Mouse (Mus musculus): ENCODE data around the gene Drc7. TPM values are rescaled to one million over a fixed set of nuclear protein-coding genes. Genes with fewer than 3 reads are reported as not detected.

Gene Drc7
- polyA plus RNA-seq, 1 experiment, result 2.8 TPM

DNA sequence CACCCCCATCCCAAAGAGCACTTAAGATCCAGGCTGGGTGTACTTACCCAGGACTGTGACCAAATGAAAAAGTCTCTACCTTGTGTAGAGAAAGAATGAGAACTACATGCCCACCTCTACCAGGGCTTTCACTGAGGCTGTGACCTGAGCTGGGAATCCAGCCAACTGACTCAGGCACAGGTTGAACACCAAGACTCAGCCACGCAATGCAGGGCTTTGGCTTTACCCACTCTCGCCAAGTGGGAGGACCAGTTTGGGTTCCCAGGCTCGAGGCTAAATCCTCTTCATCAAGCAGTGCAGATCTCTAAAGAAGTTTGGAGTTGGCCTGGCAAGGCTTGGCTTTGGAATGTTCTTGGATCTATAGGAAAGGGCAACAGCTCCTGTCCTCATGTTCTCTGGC lies 20.6 kb downstream of the Drc7 start:
- Histone ChIP-seq H3K4me3 (replicated peaks; ENCODE audit: control insufficient read depth, low read depth, low read length) (no peak overlapping the region), H3K27ac (ENCODE audit: control insufficient read depth, insufficient read depth, low read depth, low read length, poor library complexity) (no peak overlapping the region), H3K4me1 (ENCODE audit: control insufficient read depth, insufficient read depth, low read length) (no peaks in the 10 kb centered on the region)
- TF ChIP-seq CTCF (IDR thresholded peaks at IDR 0.05; ENCODE audit: control insufficient read depth, insufficient read depth, low read length), result no peak
- TF ChIP-seq POLR2A (IDR thresholded peaks at IDR 0.05; ENCODE audit: borderline replicate concordance, control insufficient read depth, low read depth, low read length), result no peak
- WGBS, result 67% methylated on average over 3 of the region's 3 CpGs

DNA sequence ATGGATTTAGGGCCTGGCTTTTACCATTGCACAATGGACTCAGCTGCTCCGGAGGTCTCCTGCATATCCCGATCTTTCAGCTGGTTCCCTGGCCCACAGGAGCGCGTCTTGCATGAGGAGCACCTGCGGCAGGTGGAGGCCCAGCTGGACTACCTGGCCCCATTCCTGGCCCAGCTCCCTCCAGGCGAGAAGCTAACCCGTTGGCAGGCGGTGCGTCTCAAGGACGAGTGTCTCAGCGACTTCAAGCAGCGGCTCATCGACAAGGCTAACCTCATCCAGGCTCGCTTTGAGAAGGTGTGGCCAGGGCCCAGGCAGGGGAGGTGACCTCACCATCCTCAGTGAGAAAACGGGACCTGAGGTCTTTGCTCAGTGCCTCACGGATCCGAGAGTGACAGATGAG lies 21.2 kb downstream of the Drc7 start:
- TF ChIP-seq POLR2A (IDR thresholded peaks at IDR 0.05; ENCODE audit: borderline replicate concordance, control insufficient read depth, low read depth, low read length) (no peak), CTCF (IDR thresholded peaks at IDR 0.05; ENCODE audit: control insufficient read depth, insufficient read depth, low read length) (no peak)

DNA sequence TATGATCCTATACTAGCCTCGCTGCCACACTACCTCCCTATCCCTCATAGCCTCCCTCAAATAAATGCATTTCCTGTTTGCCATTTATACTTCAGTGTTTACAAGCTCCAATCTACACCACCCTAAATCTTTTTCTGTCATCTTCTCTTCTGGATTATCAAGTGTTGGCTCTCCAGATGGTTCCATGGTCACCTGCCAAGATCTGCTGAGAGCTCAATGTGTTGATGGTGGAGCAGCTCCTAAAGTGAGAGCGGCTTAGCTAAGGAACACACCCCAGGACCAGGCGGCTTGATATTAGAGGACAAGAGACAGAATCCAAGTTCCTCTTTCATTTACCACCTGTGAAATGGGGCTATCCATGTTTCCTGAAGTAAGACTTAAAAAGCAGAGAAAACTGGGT lies 23.2 kb downstream of the Drc7 start:
- H3K4me1 ChIP-seq (ENCODE audit: control insufficient read depth, insufficient read depth, low read length), result peaks cover 1% of the 10 kb centered on the region; the same call in 1 of the 2 replicates
- 76% methylated on average over 3 of the region's 3 CpGs for WGBS
- TF ChIP-seq CTCF (IDR thresholded peaks at IDR 0.05; ENCODE audit: control insufficient read depth, insufficient read depth, low read length) (no peak), POLR2A (IDR thresholded peaks at IDR 0.05; ENCODE audit: borderline replicate concordance, control insufficient read depth, low read depth, low read length) (no peak)
- no peak overlapping the region for H3K4me3 ChIP-seq (replicated peaks; ENCODE audit: control insufficient read depth, low read depth, low read length)
- no peak overlapping the region for H3K27ac ChIP-seq (ENCODE audit: control insufficient read depth, insufficient read depth, low read depth, low read length, poor library complexity)

More for the DNA sequence above, 21.2 kb downstream of the Drc7 start:
- Histone ChIP-seq H3K27ac (ENCODE audit: control insufficient read depth, insufficient read depth, low read depth, low read length, poor library complexity) (no peak overlapping the region), H3K4me3 (replicated peaks; ENCODE audit: control insufficient read depth, low read depth, low read length) (no peak overlapping the region), H3K4me1 (ENCODE audit: control insufficient read depth, insufficient read depth, low read length) (no peaks in the 10 kb centered on the region)
- 85% methylated on average over 17 of the region's 17 CpGs for WGBS

DNA sequence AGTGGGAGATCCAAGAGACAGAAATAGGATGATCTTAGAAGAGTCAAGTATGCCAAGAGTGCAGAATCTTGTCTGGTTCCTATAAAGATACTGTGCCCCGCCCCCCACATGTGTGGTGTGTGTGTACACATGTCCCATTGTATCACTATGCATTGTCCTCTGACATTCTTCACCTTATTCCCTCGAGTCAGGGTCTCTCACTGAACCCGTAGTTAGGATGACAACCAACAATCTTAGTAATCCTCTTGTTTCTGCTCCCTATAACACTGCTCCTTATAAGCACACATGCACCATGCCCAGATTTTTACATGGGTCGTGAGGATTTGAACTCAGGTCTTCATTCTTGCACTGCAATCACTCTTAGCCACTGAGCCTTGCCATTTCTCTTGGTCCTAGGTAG lies 24.4 kb downstream of the Drc7 start:
- no peak overlapping the region for H3K4me3 ChIP-seq (replicated peaks; ENCODE audit: control insufficient read depth, low read depth, low read length)
- H3K27ac ChIP-seq (ENCODE audit: control insufficient read depth, insufficient read depth, low read depth, low read length, poor library complexity), result no peak overlapping the region
- 83% methylated on average over 4 of the region's 4 CpGs for WGBS
- peaks cover 1% of the 10 kb centered on the region; the same call in 1 of the 2 replicates for H3K4me1 ChIP-seq (ENCODE audit: control insufficient read depth, insufficient read depth, low read length)
- no peak for TF ChIP-seq CTCF (IDR thresholded peaks at IDR 0.05; ENCODE audit: control insufficient read depth, insufficient read depth, low read length)
- TF ChIP-seq POLR2A (IDR thresholded peaks at IDR 0.05; ENCODE audit: borderline replicate concordance, control insufficient read depth, low read depth, low read length), result no peak

DNA sequence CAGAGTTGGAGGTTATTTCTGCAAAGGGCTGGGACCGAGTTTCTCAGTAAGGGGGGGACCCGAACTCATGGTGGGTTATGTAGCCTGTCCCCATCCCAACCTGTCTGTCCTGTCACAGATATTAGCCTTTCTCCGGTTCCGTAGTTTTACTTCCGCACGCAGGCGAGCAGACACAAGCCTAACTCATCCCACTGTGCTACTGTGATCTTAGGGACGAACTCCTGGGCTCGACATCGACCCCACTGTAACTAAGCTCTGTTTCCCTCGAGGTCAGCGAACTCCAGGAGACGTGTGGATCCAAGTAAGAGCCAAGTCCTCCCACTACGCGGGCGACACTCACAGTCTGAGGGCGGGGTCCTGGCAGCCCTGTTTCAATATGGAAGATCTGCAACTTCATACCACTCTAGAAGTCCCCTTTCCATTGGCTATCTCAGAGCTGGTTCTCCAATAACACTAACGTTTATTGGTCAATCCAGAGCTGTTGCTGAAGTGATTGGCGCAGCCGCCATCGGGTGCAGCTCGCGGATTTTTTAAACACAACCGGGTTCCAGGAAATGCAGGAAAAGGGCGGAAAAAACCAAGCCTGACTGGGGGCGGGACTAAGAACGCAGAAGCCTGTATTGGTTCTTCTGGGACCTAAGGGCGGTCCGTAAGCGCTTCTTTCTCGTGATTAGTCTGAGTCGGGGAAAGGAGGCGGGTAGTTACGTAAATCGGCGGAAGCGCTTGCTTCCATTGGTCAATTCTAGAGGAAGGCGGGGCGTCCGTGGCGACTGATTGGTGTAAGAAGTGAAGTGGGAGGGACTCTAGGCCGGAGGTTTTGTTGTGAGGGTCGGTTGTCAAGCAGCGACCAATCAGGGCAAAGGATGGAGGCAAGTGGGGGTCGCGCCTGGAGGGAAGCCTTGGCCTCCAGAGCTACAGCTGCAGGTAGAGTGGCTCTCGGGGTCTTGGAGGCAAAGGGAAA lies 25.8 kb downstream of the Drc7 start, which contains the start of gene Katnb1:
Gene Katnb1, plus strand, starts transcription at position 806 of the 961 bp plus-strand sequence.
- peak within 1 kb of the TSS; percentile 37 for H3K27ac ChIP-seq (ENCODE audit: control insufficient read depth, insufficient read depth, low read depth, low read length, poor library complexity)
- H3K4me3 ChIP-seq (replicated peaks; ENCODE audit: control insufficient read depth, low read depth, low read length), result peak within 1 kb of the TSS; percentile 87
- TF ChIP-seq CTCF (IDR thresholded peaks at IDR 0.05; ENCODE audit: control insufficient read depth, insufficient read depth, low read length) (no peak), POLR2A (IDR thresholded peaks at IDR 0.05; ENCODE audit: borderline replicate concordance, control insufficient read depth, low read depth, low read length) (peak; percentile 80; the same call in 1 of the 2 replicates)
- under 1% methylated on average over 47 of the region's 47 CpGs for WGBS
- peaks cover 1% of the 10 kb centered on the region; the same call in 1 of the 2 replicates for H3K4me1 ChIP-seq (ENCODE audit: control insufficient read depth, insufficient read depth, low read length)

DNA sequence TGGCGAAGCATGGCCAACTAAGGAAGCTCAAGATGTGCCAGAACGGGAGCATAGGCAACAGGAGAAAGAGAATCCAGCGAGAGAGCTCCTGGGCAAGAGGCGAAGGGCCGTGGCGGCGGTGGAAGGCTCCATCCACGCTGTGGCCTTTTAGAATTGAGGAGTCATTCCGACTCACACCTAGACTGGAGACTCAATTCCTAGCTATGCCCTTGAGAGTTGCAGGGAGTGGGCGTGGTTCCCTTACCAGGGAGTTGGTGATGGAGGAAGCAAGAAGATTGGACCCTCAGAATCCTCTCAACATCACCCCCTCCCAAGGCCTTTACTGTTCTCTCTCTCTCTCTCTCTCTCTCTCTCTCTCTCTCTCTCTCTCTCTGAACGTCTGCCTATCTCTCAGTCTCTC lies 26.7 kb downstream of the Drc7 start:
- H3K4me1 ChIP-seq (ENCODE audit: control insufficient read depth, insufficient read depth, low read length), result peaks cover 1% of the 10 kb centered on the region; the same call in 1 of the 2 replicates
- no peak overlapping the region for H3K27ac ChIP-seq (ENCODE audit: control insufficient read depth, insufficient read depth, low read depth, low read length, poor library complexity)
- peak overlapping the region; percentile 87 for H3K4me3 ChIP-seq (replicated peaks; ENCODE audit: control insufficient read depth, low read depth, low read length)
- TF ChIP-seq CTCF (IDR thresholded peaks at IDR 0.05; ENCODE audit: control insufficient read depth, insufficient read depth, low read length) (no peak), POLR2A (IDR thresholded peaks at IDR 0.05; ENCODE audit: borderline replicate concordance, control insufficient read depth, low read depth, low read length) (no peak)
- 4% methylated on average over 11 of the region's 11 CpGs for WGBS

DNA sequence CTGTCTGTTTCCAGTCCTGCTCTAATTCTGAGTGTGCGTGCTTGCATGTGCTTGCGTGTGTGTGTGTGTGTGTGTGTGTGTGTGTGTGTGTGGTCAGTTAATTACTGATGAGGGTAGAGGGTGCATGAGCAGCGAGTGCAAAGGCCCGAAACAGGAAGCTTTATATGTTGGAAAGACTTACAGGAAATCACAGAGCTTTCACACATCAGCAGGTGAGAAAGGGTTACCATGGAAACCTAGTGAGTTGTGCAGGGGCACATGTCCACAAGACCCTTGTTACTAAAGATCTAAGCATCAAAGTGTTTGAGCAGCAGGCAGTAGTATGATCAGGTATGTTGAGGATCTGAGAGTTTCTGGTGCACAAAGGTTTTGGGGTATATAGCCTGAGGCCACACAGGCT lies 29.4 kb downstream of the Drc7 start:
- Histone ChIP-seq H3K27ac (ENCODE audit: control insufficient read depth, insufficient read depth, low read depth, low read length, poor library complexity) (no peak overlapping the region), H3K4me3 (replicated peaks; ENCODE audit: control insufficient read depth, low read depth, low read length) (no peak overlapping the region), H3K4me1 (ENCODE audit: control insufficient read depth, insufficient read depth, low read length) (peaks cover 1% of the 10 kb centered on the region; the same call in 1 of the 2 replicates)
- TF ChIP-seq CTCF (IDR thresholded peaks at IDR 0.05; ENCODE audit: control insufficient read depth, insufficient read depth, low read length), result no peak
- no peak for TF ChIP-seq POLR2A (IDR thresholded peaks at IDR 0.05; ENCODE audit: borderline replicate concordance, control insufficient read depth, low read depth, low read length)
- WGBS, result 68% methylated on average over 4 of the region's 4 CpGs

DNA sequence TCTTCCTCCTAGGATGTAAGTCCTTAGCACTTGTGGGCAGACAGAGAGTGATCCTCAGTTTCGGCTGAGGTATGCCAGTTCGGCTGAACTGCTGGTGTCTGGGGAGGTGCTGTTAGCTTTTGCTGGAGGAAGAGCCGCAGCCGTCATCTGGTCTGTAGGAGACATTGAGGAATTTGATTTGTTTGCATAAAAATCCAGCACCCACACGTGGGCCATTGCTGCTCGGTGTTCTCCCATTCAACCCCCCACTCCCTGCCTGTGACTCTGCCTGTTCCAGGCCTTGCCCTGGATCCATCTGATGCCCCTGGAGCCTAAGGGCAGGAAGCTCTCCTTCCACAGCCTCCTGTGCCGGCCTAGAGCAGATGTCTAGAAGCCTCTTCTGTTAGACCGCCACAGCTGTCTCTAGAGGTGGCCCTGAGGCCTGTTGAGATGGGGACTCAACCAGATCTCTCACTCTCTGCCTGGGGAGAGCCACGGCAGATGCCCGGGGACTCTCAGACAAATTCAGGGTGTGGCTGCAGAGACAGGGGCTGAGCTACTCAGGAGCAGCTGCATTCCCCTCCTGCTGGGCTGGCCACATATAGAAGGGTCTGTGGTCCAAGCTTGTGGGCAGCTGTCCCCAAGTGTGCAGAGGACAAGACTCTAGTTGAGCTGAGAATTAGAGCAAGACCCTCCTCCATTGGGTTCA lies 30.0 kb downstream of the Drc7 start:
- peaks cover 1% of the 10 kb centered on the region; the same call in 1 of the 2 replicates for H3K4me1 ChIP-seq (ENCODE audit: control insufficient read depth, insufficient read depth, low read length)
- no peak overlapping the region for H3K27ac ChIP-seq (ENCODE audit: control insufficient read depth, insufficient read depth, low read depth, low read length, poor library complexity)
- no peak overlapping the region for H3K4me3 ChIP-seq (replicated peaks; ENCODE audit: control insufficient read depth, low read depth, low read length)
- WGBS, result 87% methylated on average over 10 of the region's 10 CpGs
- TF ChIP-seq POLR2A (IDR thresholded peaks at IDR 0.05; ENCODE audit: borderline replicate concordance, control insufficient read depth, low read depth, low read length), result no peak
- no peak for TF ChIP-seq CTCF (IDR thresholded peaks at IDR 0.05; ENCODE audit: control insufficient read depth, insufficient read depth, low read length)

Data from bone marrow, adult 2 months (tissue).